Mouse (Mus musculus) embryonic facial prominence, embryonic 12.5 days (tissue): ENCODE data around the gene Slc23a2. TPM values are rescaled to one million over a fixed set of nuclear protein-coding genes. Genes with fewer than 3 reads are reported as not detected.

Experiments used
- ATAC-seq: fragments of 200-750 bp; cut with Nextera tagmentation; 2 replicates; pipeline ENCODE4 v1.8.0; 2017; ENCODE audit not compliant: insufficient number of reproducible peaks, insufficient read depth, low FRiP score, low TSS enrichment
- H3K27ac ChIP-seq: fragments of 300-500 bp; sonication (generic); 2 replicates; pipeline ENCODE4 v1.5.1; 2016; ENCODE audit warnings: mild to moderate bottlenecking
- H3K27me3 ChIP-seq: fragments of 300-500 bp; sonication (generic); 2 replicates; pipeline ENCODE4 v1.6.1; 2016; ENCODE audit warnings: mild to moderate bottlenecking, moderate library complexity
- H3K36me3 ChIP-seq: fragments of 300-500 bp; sonication (generic); 2 replicates; pipeline ENCODE4 v1.6.1; 2016; ENCODE audit warnings: mild to moderate bottlenecking
- H3K4me1 ChIP-seq: fragments of 300-500 bp; sonication (generic); 2 replicates; pipeline ENCODE4 v1.6.1; 2016
- H3K4me2 ChIP-seq: fragments of 300-500 bp; sonication (generic); replicated peaks from 2 replicates; pipeline ENCODE4 v1.6.1; 2016; ENCODE audit warnings: mild to moderate bottlenecking, moderate library complexity
- H3K4me3 ChIP-seq: fragments of 300-500 bp; sonication (generic); 2 replicates; pipeline ENCODE4 v1.5.1; 2016; ENCODE audit warnings: mild to moderate bottlenecking
- H3K9ac ChIP-seq: fragments of 300-500 bp; sonication (generic); 2 replicates; pipeline ENCODE4 v1.6.1; 2016; ENCODE audit warnings: mild to moderate bottlenecking, moderate library complexity
- H3K9me3 ChIP-seq: fragments of 300-500 bp; sonication (generic); 2 replicates; pipeline ENCODE4 v1.6.1; 2016; ENCODE audit warnings: mild to moderate bottlenecking, moderate library complexity
- WGBS: fragments of 180-500 bp; shearing (Covaris S2); methylation state at CpG from one replicate; pipeline ENCODE4 v1.1.7; 2016; 5-methylcytosine and 5-hydroxymethylcytosine counted together
- polyA plus RNA-seq: library from polyadenylated mRNA; unstranded; fragments of >200 nt; fragmentation: Nextera tagmentation; extraction: Ambion mirVana; gene quantifications from 2 replicates; pipeline ENCODE4 v1.2.1, GENCODE M21; 2016

The Slc23a2 gene
- polyA plus RNA-seq, 1 experiment from 2014 or later, result 15.0 TPM

GRCm38 (mm10) chr2:132094441-132095230 lies 50.3 kb downstream of the Slc23a2 start:
- Histone ChIP-seq H3K27ac (no peak overlapping the region), H3K36me3 (peaks cover 11% of the 10 kb centered on the region; the same call in 1 of the 2 replicates), H3K27me3 (no peaks in the 10 kb centered on the region), H3K4me1 (0 out of 2 replicates have a peak, but pooled peaks cover 5% of the 10 kb centered on the region), H3K4me3 (no peak overlapping the region), H3K4me2 (no peak overlapping the region), H3K9me3 (no peaks in the 10 kb centered on the region), H3K9ac (no peak overlapping the region)
- no peak for ATAC-seq
- WGBS, result 81% methylated on average over 11 of the region's 11 CpGs

- H3K4me1 ChIP-seq, result 0 out of 2 replicates have a peak, but pooled peaks cover 5% of the 10 kb centered on the region
- ATAC-seq, result no peak
- H3K27me3 ChIP-seq, result no peaks in the 10 kb centered on the region
- 65% methylated on average over 2 of the region's 2 CpGs for WGBS
- no peak overlapping the region for H3K4me2 ChIP-seq
- H3K9me3 ChIP-seq, result no peaks in the 10 kb centered on the region
- H3K36me3 ChIP-seq, result peaks cover 12% of the 10 kb centered on the region
- no peak overlapping the region for H3K4me3 ChIP-seq
- H3K9ac ChIP-seq, result no peak overlapping the region
- no peak overlapping the region for H3K27ac ChIP-seq
Observed at GRCm38 (mm10) chr2:132093739-132094138, 51.2 kb downstream of the Slc23a2 start.

- Histone ChIP-seq H3K9ac (no peak overlapping the region), H3K9me3 (no peaks in the 10 kb centered on the region), H3K27ac (no peak overlapping the region), H3K4me2 (no peak overlapping the region), H3K4me1 (0 out of 2 replicates have a peak, but pooled peaks cover 5% of the 10 kb centered on the region), H3K36me3 (peaks cover 15% of the 10 kb centered on the region), H3K4me3 (no peak overlapping the region), H3K27me3 (no peaks in the 10 kb centered on the region)
- WGBS, result 95% methylated on average over 1 of the region's 1 CpGs
- no peak for ATAC-seq
Observed at GRCm38 (mm10) chr2:132093298-132093697, 51.6 kb downstream of the Slc23a2 start.

- Histone ChIP-seq H3K9ac (no peak overlapping the region), H3K27ac (no peak overlapping the region), H3K36me3 (peaks cover 18% of the 10 kb centered on the region), H3K4me1 (0 out of 2 replicates have a peak, but pooled peaks cover 5% of the 10 kb centered on the region), H3K27me3 (no peaks in the 10 kb centered on the region), H3K9me3 (no peaks in the 10 kb centered on the region), H3K4me3 (no peak overlapping the region), H3K4me2 (no peak overlapping the region)
- WGBS, result 88% methylated on average over 3 of the region's 3 CpGs
- no peak for ATAC-seq
Observed at GRCm38 (mm10) chr2:132092722-132093121, 52.2 kb downstream of the Slc23a2 start.

- ATAC-seq, result no peak
- H3K9ac ChIP-seq, result no peak overlapping the region
- no peaks in the 10 kb centered on the region for H3K27me3 ChIP-seq
- H3K4me2 ChIP-seq, result no peak overlapping the region
- H3K27ac ChIP-seq, result no peak overlapping the region
- H3K36me3 ChIP-seq, result peaks cover 26% of the 10 kb centered on the region
- 0 out of 2 replicates have a peak, but pooled peaks cover 5% of the 10 kb centered on the region for H3K4me1 ChIP-seq
- no peak overlapping the region for H3K4me3 ChIP-seq
- WGBS, result 68% methylated on average over 4 of the region's 4 CpGs
- H3K9me3 ChIP-seq, result no peaks in the 10 kb centered on the region
Observed at GRCm38 (mm10) chr2:132091749-132092148, 53.2 kb downstream of the Slc23a2 start.

- no peak overlapping the region for H3K4me2 ChIP-seq
- H3K4me3 ChIP-seq, result no peak overlapping the region
- 0 out of 2 replicates have a peak, but pooled peaks cover 3% of the 10 kb centered on the region for H3K4me1 ChIP-seq
- no peak for ATAC-seq
- no peaks in the 10 kb centered on the region for H3K27me3 ChIP-seq
- peaks cover 27% of the 10 kb centered on the region for H3K36me3 ChIP-seq
- no peak overlapping the region for H3K9ac ChIP-seq
- no peak overlapping the region for H3K27ac ChIP-seq
- H3K9me3 ChIP-seq, result no peaks in the 10 kb centered on the region
Observed at GRCm38 (mm10) chr2:132084813-132085212, 60.1 kb downstream of the Slc23a2 start.

GRCm38 (mm10) chr2:132084396-132084795 lies 60.5 kb downstream of the Slc23a2 start:
- Histone ChIP-seq H3K9me3 (no peaks in the 10 kb centered on the region), H3K4me3 (no peak overlapping the region), H3K4me2 (no peak overlapping the region), H3K36me3 (peaks cover 27% of the 10 kb centered on the region), H3K4me1 (0 out of 2 replicates have a peak, but pooled peaks cover 5% of the 10 kb centered on the region), H3K9ac (no peak overlapping the region), H3K27ac (no peak overlapping the region), H3K27me3 (no peaks in the 10 kb centered on the region)
- no peak for ATAC-seq
- WGBS, result 86% methylated on average over 5 of the region's 5 CpGs

- no peak overlapping the region for H3K9ac ChIP-seq
- no peak overlapping the region for H3K4me2 ChIP-seq
- peaks cover 12% of the 10 kb centered on the region; the same call in 1 of the 2 replicates for H3K4me1 ChIP-seq
- H3K36me3 ChIP-seq, result peaks cover 14% of the 10 kb centered on the region; the same call in 1 of the 2 replicates
- H3K4me3 ChIP-seq, result no peak overlapping the region
- WGBS, result 62% methylated on average over 5 of the region's 5 CpGs
- no peak overlapping the region for H3K27ac ChIP-seq
- no peaks in the 10 kb centered on the region for H3K9me3 ChIP-seq
- H3K27me3 ChIP-seq, result no peaks in the 10 kb centered on the region
- no peak for ATAC-seq
Observed at GRCm38 (mm10) chr2:132079139-132079538, 65.8 kb downstream of the Slc23a2 start.

GRCm38 (mm10) chr2:132073052-132073451 lies 71.9 kb downstream of the Slc23a2 start:
- ATAC-seq, result no peak
- H3K4me3 ChIP-seq, result no peak overlapping the region
- WGBS, result 75% methylated on average over 3 of the region's 3 CpGs

GRCm38 (mm10) chr2:132069985-132070735 lies 74.7 kb downstream of the Slc23a2 start:
- peaks cover 16% of the 10 kb centered on the region; the same call in 1 of the 2 replicates for H3K36me3 ChIP-seq
- peaks cover 5% of the 10 kb centered on the region; the same call in 1 of the 2 replicates for H3K4me1 ChIP-seq
- no peak overlapping the region for H3K27ac ChIP-seq
- no peaks in the 10 kb centered on the region for H3K27me3 ChIP-seq
- ATAC-seq, result no peak
- H3K9ac ChIP-seq, result no peak overlapping the region
- WGBS, result 55% methylated on average over 10 of the region's 10 CpGs
- no peak overlapping the region for H3K4me2 ChIP-seq
- H3K9me3 ChIP-seq, result no peaks in the 10 kb centered on the region
- no peak overlapping the region for H3K4me3 ChIP-seq

More at GRCm38 (mm10) chr2:132073052-132073451, 71.9 kb downstream of the Slc23a2 start:
- H3K27me3 ChIP-seq, result no peaks in the 10 kb centered on the region
- H3K4me2 ChIP-seq, result no peak overlapping the region
- peaks cover 8% of the 10 kb centered on the region for H3K4me1 ChIP-seq
- H3K27ac ChIP-seq, result no peak overlapping the region
- H3K36me3 ChIP-seq, result 0 out of 2 replicates have a peak, but pooled peaks cover 11% of the 10 kb centered on the region
- H3K9ac ChIP-seq, result no peak overlapping the region
- H3K9me3 ChIP-seq, result no peaks in the 10 kb centered on the region

- H3K27ac ChIP-seq, result no peak overlapping the region
- H3K4me2 ChIP-seq, result no peak overlapping the region
- no peaks in the 10 kb centered on the region for H3K4me1 ChIP-seq
- H3K9me3 ChIP-seq, result no peaks in the 10 kb centered on the region
- H3K36me3 ChIP-seq, result peaks cover 10% of the 10 kb centered on the region; the same call in 1 of the 2 replicates
- no peak overlapping the region for H3K4me3 ChIP-seq
- ATAC-seq, result no peak
- no peaks in the 10 kb centered on the region for H3K27me3 ChIP-seq
- WGBS, result 72% methylated on average over 11 of the region's 11 CpGs
- H3K9ac ChIP-seq, result no peak overlapping the region
Observed at GRCm38 (mm10) chr2:132064185-132064831, 80.6 kb downstream of the Slc23a2 start.
